Mouse (Mus musculus) hindbrain, embryonic 16.5 days (tissue): Measurements from ENCODE around the gene Klk5. TPM values are rescaled to one million over a fixed set of nuclear protein-coding genes. Genes with fewer than 3 reads are reported as not detected.

Experiments
- ATAC-seq: fragments of 200-750 bp; cut with Nextera tagmentation; 2 replicates; pipeline ENCODE4 v1.8.0; 2017; ENCODE audit warnings: moderate TSS enrichment, moderate library complexity
- H3K27ac ChIP-seq: fragments of 300-500 bp; sonication (generic); 2 replicates; pipeline ENCODE4 v1.5.1; 2014; ENCODE audit warnings: low read depth, mild to moderate bottlenecking, control low read depth, low read length, moderate library complexity
- H3K27me3 ChIP-seq: fragments of 300-500 bp; sonication (generic); replicated peaks from 2 replicates; pipeline ENCODE4 v1.6.1; 2014; ENCODE audit warnings: low read length; ENCODE audit not compliant: control insufficient read depth, insufficient read depth
- H3K36me3 ChIP-seq: fragments of 300-500 bp; sonication (generic); 2 replicates; pipeline ENCODE4 v1.6.1; 2014; ENCODE audit warnings: mild to moderate bottlenecking, low read length, moderate library complexity, mixed read lengths; ENCODE audit not compliant: control insufficient read depth, insufficient read depth
- H3K4me1 ChIP-seq: fragments of 300-500 bp; sonication (generic); 2 replicates; pipeline ENCODE4 v1.6.1; 2014; ENCODE audit warnings: low read depth, low read length; ENCODE audit not compliant: control insufficient read depth, insufficient read depth
- H3K4me2 ChIP-seq: fragments of 300-500 bp; sonication (generic); 2 replicates; pipeline ENCODE4 v1.6.1; 2014; ENCODE audit warnings: mild to moderate bottlenecking, low read length, control low read depth, moderate library complexity
- H3K4me3 ChIP-seq: fragments of 300-500 bp; sonication (generic); 2 replicates; pipeline ENCODE4 v1.5.1; 2014; ENCODE audit warnings: mild to moderate bottlenecking, low read length, control low read depth, moderate library complexity
- H3K9ac ChIP-seq: fragments of 300-500 bp; sonication (generic); 2 replicates; pipeline ENCODE4 v1.6.1; 2014; ENCODE audit warnings: low read depth, mild to moderate bottlenecking, control low read depth, low read length, moderate library complexity
- H3K9me3 ChIP-seq: fragments of 300-500 bp; sonication (generic); 2 replicates; pipeline ENCODE4 v1.6.1; 2014; ENCODE audit warnings: mild to moderate bottlenecking, low read length, moderate library complexity; ENCODE audit not compliant: control insufficient read depth
- WGBS: fragments of 180-500 bp; shearing (Covaris S2); extraction: QIAGEN DNeasy Blood & Tissue Kit; methylation state at CpG from one replicate; pipeline ENCODE4 v1.1.7; 2014; 5-methylcytosine and 5-hydroxymethylcytosine counted together
- polyA plus RNA-seq: library from polyadenylated mRNA; unstranded; fragments of >200 nt; fragmentation: Nextera tagmentation; extraction: Ambion mirVana; gene quantifications from 2 replicates; pipeline ENCODE4 v1.2.1, GENCODE M21; 2015

The Klk5 gene
- not detected in 2 replicates for polyA plus RNA-seq

DNA sequence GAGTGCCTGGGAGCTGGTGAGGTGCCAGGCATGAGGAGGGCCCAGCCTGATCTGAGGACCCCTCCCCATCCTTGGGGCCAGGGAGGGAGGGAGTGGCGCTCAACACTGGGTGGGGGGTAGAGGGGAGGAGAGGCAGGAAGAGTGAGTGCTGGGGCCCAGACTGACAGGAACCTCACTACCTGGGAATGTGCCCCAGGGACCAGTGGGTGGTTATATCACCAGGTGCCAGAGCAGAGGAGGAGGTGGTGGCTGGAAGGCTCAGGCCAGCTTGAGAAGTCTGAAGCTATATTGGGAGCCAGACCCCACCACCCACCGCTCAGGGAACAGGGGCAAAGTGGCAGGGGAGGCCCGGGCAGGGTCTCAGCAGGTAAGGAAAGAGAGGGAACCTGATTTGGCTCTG, at the start of gene Klk5:
TSS of gene Klk5 (plus strand) at position 271 of the 400 bp plus-strand sequence.
- no peak within 1 kb of the TSS for H3K27ac ChIP-seq
- H3K36me3 ChIP-seq, result no peaks in the 10 kb centered on the region
- no peak for ATAC-seq
- WGBS, result 52% methylated on average over 3 of the region's 3 CpGs
- H3K27me3 ChIP-seq, result no peaks in the 10 kb centered on the region
- H3K9me3 ChIP-seq, result no peaks in the 10 kb centered on the region
- H3K4me2 ChIP-seq, result no peak within 1 kb of the TSS
- H3K4me1 ChIP-seq, result no peaks in the 10 kb centered on the region
- H3K9ac ChIP-seq, result no peak within 1 kb of the TSS
- no peak within 1 kb of the TSS for H3K4me3 ChIP-seq

GRCm38 (mm10) chr7:43796355-43796754, 45.4 kb upstream of the Klk5 start:
- peak overlapping the region; percentile 49 for H3K4me3 ChIP-seq
- no peaks in the 10 kb centered on the region for H3K9me3 ChIP-seq
- H3K27ac ChIP-seq, result no peak overlapping the region
- no peaks in the 10 kb centered on the region for H3K36me3 ChIP-seq
- peak; percentile 55 for ATAC-seq
- peak overlapping the region; percentile 55 for H3K9ac ChIP-seq
- peak overlapping the region; percentile 88 for H3K4me2 ChIP-seq
- peaks cover 10% of the 10 kb centered on the region for H3K27me3 ChIP-seq
- 7% methylated on average over 8 of the region's 8 CpGs for WGBS
- H3K4me1 ChIP-seq, result peaks cover 9% of the 10 kb centered on the region; the same call in 1 of the 2 replicates

- no peak within 1 kb of the TSS for H3K27ac ChIP-seq
- peak within 1 kb of the TSS; percentile 55 for H3K9ac ChIP-seq
- H3K4me3 ChIP-seq, result peak within 1 kb of the TSS; percentile 49
- under 1% methylated on average over 25 of the region's 28 CpGs for WGBS
- H3K4me1 ChIP-seq, result peaks cover 9% of the 10 kb centered on the region; the same call in 1 of the 2 replicates
- no peaks in the 10 kb centered on the region for H3K36me3 ChIP-seq
- peak within 1 kb of the TSS; percentile 88 for H3K4me2 ChIP-seq
- H3K27me3 ChIP-seq, result peaks cover 10% of the 10 kb centered on the region
- peak; percentile 65 for ATAC-seq
- no peaks in the 10 kb centered on the region for H3K9me3 ChIP-seq
These were observed 44.4 kb upstream of the Klk5 start, which contains the start of gene Klk8 for GRCm38 (mm10) chr7:43797333-43797769. Gene Klk8 (plus strand): TSS chr7:43797577.

DNA sequence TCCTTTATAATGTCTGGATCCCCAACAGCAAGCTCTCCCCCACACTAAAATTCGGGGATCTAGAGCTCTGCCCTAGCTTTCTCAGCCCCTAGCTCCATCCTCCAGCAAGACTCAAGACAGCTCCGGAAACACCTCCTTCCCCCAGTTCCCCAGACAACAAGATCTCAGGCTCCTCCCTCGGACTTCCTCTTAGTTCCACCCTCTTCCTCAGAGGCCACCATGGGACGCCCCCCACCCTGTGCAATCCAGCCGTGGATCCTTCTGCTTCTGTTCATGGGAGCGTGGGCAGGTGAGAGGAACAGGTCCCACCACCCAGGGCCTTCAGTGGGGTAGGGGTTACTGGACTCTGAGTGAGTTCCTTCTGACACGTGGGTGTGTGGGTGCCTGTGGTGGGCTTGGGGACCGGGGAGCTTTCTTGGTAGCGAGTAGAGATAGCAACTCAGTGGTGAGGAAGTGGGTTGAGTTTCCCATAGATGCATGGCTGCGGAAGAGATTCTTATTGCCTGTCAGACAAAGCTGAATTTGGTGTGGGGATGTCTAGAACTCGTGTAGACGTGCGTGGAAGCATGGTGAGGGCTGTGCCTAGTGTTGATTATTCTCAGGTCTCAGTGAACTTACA, 43.8 kb upstream of the Klk5 start:
- Histone ChIP-seq H3K4me2 (peak overlapping the region; percentile 88), H3K4me1 (peaks cover 9% of the 10 kb centered on the region; the same call in 1 of the 2 replicates), H3K9ac (peak overlapping the region; percentile 55), H3K4me3 (peak overlapping the region; percentile 49), H3K36me3 (no peaks in the 10 kb centered on the region), H3K9me3 (no peaks in the 10 kb centered on the region), H3K27me3 (peaks cover 10% of the 10 kb centered on the region), H3K27ac (no peak overlapping the region)
- ATAC-seq, result peak; percentile 59
- WGBS, result 44% methylated on average over 13 of the region's 13 CpGs

GRCm38 (mm10) chr7:43799876-43800275, 41.9 kb upstream of the Klk5 start:
- Histone ChIP-seq H3K9me3 (no peaks in the 10 kb centered on the region), H3K9ac (no peak overlapping the region), H3K4me2 (no peak overlapping the region), H3K36me3 (no peaks in the 10 kb centered on the region), H3K4me1 (peaks cover 9% of the 10 kb centered on the region; the same call in 1 of the 2 replicates), H3K27me3 (peaks cover 8% of the 10 kb centered on the region), H3K4me3 (no peak overlapping the region), H3K27ac (no peak overlapping the region)
- ATAC-seq, result no peak
- WGBS, result 73% methylated on average over 7 of the region's 7 CpGs

DNA sequence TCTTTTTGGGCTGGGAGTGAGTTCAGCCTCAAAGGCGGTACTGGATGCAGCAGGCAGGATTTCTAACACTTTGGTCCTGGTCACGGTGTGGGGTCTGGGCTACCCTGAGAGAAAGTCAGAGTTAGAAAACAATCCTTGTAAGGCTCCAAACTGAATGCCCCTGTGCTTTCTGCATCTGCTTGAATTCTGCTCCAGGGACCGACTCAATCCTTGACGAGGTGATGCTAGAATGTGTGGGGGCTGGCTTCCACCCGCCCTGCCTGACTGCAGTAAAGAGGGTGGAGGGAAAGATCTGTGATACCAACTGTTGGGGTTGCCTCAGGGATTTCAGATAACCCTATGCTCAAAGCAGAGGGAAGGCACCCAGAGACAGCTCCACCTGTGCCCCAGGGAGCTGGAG, 30.8 kb upstream of the Klk5 start, which contains the start of gene Klk7:
TSS of gene Klk7 (plus strand) at position 301 of the 400 bp plus-strand sequence.
- WGBS, result 54% methylated on average over 5 of the region's 5 CpGs
- Histone ChIP-seq H3K27me3 (no peaks in the 10 kb centered on the region), H3K9ac (no peak within 1 kb of the TSS), H3K36me3 (no peaks in the 10 kb centered on the region), H3K4me2 (no peak within 1 kb of the TSS), H3K4me3 (no peak within 1 kb of the TSS), H3K4me1 (no peaks in the 10 kb centered on the region), H3K9me3 (no peaks in the 10 kb centered on the region), H3K27ac (no peak within 1 kb of the TSS)
- ATAC-seq, result no peak

DNA sequence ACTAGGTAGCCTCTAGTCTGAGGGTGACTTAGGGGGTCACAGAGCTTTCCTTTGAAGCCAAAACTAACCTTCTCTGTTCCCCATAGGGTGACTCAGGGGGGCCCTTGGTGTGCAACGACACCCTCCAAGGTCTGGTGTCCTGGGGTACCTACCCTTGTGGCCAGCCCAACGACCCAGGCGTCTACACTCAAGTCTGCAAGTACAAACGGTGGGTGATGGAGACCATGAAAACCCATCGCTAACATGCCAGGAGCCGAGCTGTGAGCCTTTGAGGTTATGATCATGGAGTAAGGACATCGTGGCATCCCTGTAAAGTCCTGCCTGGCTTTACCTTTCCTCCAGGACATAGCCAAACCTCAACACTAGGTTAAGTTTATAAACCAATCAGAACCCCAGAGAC, 26.6 kb upstream of the Klk5 start:
- H3K27me3 ChIP-seq, result no peaks in the 10 kb centered on the region

GRCm38 (mm10) chr7:43816746-43817145, 25.0 kb upstream of the Klk5 start:
- no peaks in the 10 kb centered on the region for H3K27me3 ChIP-seq
- H3K9me3 ChIP-seq, result no peaks in the 10 kb centered on the region
- no peak overlapping the region for H3K4me3 ChIP-seq
- H3K4me2 ChIP-seq, result no peak overlapping the region
- no peak overlapping the region for H3K27ac ChIP-seq
- no peaks in the 10 kb centered on the region for H3K4me1 ChIP-seq
- no peak for ATAC-seq
- H3K36me3 ChIP-seq, result no peaks in the 10 kb centered on the region
- H3K9ac ChIP-seq, result no peak overlapping the region

More for the DNA sequence above, 26.6 kb upstream of the Klk5 start:
- H3K27ac ChIP-seq, result no peak overlapping the region
- no peak for ATAC-seq
- H3K36me3 ChIP-seq, result no peaks in the 10 kb centered on the region
- no peak overlapping the region for H3K4me3 ChIP-seq
- 86% methylated on average over 7 of the region's 7 CpGs for WGBS
- no peak overlapping the region for H3K4me2 ChIP-seq
- H3K9me3 ChIP-seq, result no peaks in the 10 kb centered on the region
- H3K4me1 ChIP-seq, result no peaks in the 10 kb centered on the region
- H3K9ac ChIP-seq, result no peak overlapping the region

- no peak overlapping the region for H3K4me3 ChIP-seq
- no peaks in the 10 kb centered on the region for H3K27me3 ChIP-seq
- no peaks in the 10 kb centered on the region for H3K36me3 ChIP-seq
- no peaks in the 10 kb centered on the region for H3K4me1 ChIP-seq
- no peak for ATAC-seq
- WGBS, result 93% methylated on average over 7 of the region's 7 CpGs
- no peak overlapping the region for H3K4me2 ChIP-seq
- H3K9me3 ChIP-seq, result no peaks in the 10 kb centered on the region
- no peak overlapping the region for H3K9ac ChIP-seq
- H3K27ac ChIP-seq, result no peak overlapping the region
These were observed 20.2 kb upstream of the Klk5 start for GRCm38 (mm10) chr7:43821581-43821980.
